Mouse (Mus musculus) liver, embryonic 16.5 days (tissue): ENCODE measurements around the gene Tcl1b5. TPM values are rescaled to one million over a fixed set of nuclear protein-coding genes. Genes with fewer than 3 reads are reported as not detected.
"Not testable (repeated sequence)": the region's sequence is repeated elsewhere in the genome, so short reads cannot be mapped to it uniquely, and the experiment has no call there.

Experiments
- ATAC-seq: fragments of 200-750 bp; cut with Nextera tagmentation; 2 replicates; pipeline ENCODE4 v1.8.0; 2017; ENCODE audit warnings: low read depth, mild to moderate bottlenecking, moderate number of reproducible peaks, moderate library complexity
- H3K27ac ChIP-seq: fragments of 300-500 bp; sonication (generic); 2 replicates; pipeline ENCODE4 v1.5.1; 2014; ENCODE audit warnings: mild to moderate bottlenecking, low read length
- H3K27me3 ChIP-seq: fragments of 300-500 bp; sonication (generic); 2 replicates; pipeline ENCODE4 v1.6.1; 2014; ENCODE audit warnings: low read depth, low read length, mixed read lengths; ENCODE audit not compliant: control insufficient read depth, insufficient read depth
- H3K36me3 ChIP-seq: fragments of 300-500 bp; sonication (generic); 2 replicates; pipeline ENCODE4 v1.6.1; 2014; ENCODE audit warnings: mild to moderate bottlenecking; ENCODE audit not compliant: control insufficient read depth, insufficient read depth
- H3K4me1 ChIP-seq: fragments of 300-500 bp; sonication (generic); 2 replicates; pipeline ENCODE4 v1.6.1; 2014; ENCODE audit warnings: low read depth, low read length, mixed read lengths; ENCODE audit not compliant: control insufficient read depth
- H3K4me2 ChIP-seq: fragments of 300-500 bp; sonication (generic); 2 replicates; pipeline ENCODE4 v1.6.1; 2014; ENCODE audit warnings: low read depth, low read length, mixed read lengths
- H3K4me3 ChIP-seq: fragments of 300-500 bp; sonication (generic); 2 replicates; pipeline ENCODE4 v1.5.1; 2014; ENCODE audit warnings: low read depth, mild to moderate bottlenecking, low read length
- H3K9ac ChIP-seq: fragments of 300-500 bp; sonication (generic); 2 replicates; pipeline ENCODE4 v1.6.1; 2014; ENCODE audit warnings: low read depth, low read length
- H3K9me3 ChIP-seq: fragments of 300-500 bp; sonication (generic); replicated peaks from 2 replicates; pipeline ENCODE4 v1.6.1; 2016; ENCODE audit warnings: low read length; ENCODE audit not compliant: control insufficient read depth
- WGBS: fragments of 180-500 bp; shearing (Covaris S2); extraction: QIAGEN DNeasy Blood & Tissue Kit; methylation state at CpG from one replicate; pipeline ENCODE4 v1.1.7; 2014; ENCODE audit not compliant: insufficient replicate concordance; 5-methylcytosine and 5-hydroxymethylcytosine counted together
- polyA plus RNA-seq: library from polyadenylated mRNA; unstranded; fragments of >200 nt; fragmentation: Nextera tagmentation; extraction: Ambion mirVana; gene quantifications from 2 replicates; pipeline ENCODE4 v1.2.1, GENCODE M21; 2015

Tcl1b5 gene
- not detected in 2 replicates for polyA plus RNA-seq

DNA sequence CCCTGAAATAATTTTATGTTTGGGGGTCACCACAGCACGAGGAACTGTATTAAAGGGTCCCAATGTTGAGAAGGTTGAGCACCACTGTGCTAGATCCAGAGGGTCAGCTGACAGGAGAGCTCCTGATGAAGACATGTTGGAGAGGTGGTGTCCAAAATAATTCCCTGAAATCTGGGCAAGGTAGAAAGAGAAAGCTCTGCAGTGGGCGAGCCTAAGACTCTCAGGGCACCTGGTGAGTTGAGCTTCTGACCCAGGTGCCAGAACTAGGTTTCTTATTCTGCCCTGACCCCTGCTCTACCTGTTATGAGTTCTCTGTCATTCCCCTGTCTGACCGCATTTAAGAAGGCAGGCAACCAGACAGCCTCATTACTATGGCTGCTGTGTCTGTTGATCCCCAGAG is at the start of gene Tcl1b5:
Gene Tcl1b5 (plus strand): TSS at position 301 of the 400 bp plus-strand sequence.
- not testable (repeated sequence) for H3K36me3 ChIP-seq, H3K27me3 ChIP-seq, H3K4me2 ChIP-seq, ATAC-seq, H3K9ac ChIP-seq, H3K4me1 ChIP-seq, H3K9me3 ChIP-seq, H3K4me3 ChIP-seq, H3K27ac ChIP-seq
- 33% methylated on average over 3 of the region's 3 CpGs for WGBS

DNA sequence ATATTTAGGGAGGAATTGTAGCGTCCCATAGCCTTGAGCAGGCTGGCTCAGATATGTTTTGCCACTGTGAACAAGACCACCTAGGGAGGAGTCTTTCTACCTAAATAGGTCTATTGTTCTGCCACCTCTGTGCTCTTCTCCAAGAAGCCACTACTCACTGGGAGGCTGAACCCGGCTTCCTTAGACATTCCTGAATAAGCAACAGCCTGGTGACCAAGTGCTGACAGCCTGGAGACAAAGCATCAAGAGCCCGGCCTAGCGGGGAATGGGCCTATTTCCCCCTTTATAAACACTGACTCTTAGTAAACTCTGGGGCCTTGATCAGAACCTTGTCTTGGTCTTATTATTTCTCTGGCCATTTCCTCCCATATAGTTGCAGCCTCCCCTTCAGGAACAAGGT is 49.6 kb upstream of the Tcl1b5 start:
- Histone ChIP-seq H3K27ac (no peak overlapping the region), H3K27me3 (no peaks in the 10 kb centered on the region), H3K4me1 (no peaks in the 10 kb centered on the region), H3K9me3 (no peaks in the 10 kb centered on the region), H3K9ac (no peak overlapping the region), H3K4me3 (no peak overlapping the region), H3K36me3 (no peaks in the 10 kb centered on the region), H3K4me2 (no peak overlapping the region)
- ATAC-seq: no peak
- 60% methylated on average over 4 of the region's 4 CpGs for WGBS

DNA sequence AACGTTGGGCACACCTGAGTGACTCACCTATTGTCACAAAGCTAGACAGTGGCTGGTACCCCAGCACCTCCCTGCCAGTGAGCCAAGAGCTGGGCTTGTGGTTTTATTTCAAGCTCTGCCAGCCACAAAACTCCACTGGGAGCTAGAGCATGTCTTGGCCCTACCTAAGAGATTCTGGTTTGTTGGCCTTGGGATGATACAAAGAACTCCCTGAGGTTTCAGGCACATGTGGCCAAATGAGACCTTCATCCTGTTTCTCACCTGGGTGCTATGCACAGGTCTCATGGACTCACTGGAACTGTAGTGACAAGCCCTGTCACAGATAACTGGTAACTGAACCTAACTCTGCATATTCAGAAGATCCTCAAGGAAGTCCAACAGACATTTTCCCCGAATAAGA is 48.5 kb upstream of the Tcl1b5 start:
- H3K27me3 ChIP-seq: no peaks in the 10 kb centered on the region
- WGBS: 38% methylated on average over 2 of the region's 2 CpGs

DNA sequence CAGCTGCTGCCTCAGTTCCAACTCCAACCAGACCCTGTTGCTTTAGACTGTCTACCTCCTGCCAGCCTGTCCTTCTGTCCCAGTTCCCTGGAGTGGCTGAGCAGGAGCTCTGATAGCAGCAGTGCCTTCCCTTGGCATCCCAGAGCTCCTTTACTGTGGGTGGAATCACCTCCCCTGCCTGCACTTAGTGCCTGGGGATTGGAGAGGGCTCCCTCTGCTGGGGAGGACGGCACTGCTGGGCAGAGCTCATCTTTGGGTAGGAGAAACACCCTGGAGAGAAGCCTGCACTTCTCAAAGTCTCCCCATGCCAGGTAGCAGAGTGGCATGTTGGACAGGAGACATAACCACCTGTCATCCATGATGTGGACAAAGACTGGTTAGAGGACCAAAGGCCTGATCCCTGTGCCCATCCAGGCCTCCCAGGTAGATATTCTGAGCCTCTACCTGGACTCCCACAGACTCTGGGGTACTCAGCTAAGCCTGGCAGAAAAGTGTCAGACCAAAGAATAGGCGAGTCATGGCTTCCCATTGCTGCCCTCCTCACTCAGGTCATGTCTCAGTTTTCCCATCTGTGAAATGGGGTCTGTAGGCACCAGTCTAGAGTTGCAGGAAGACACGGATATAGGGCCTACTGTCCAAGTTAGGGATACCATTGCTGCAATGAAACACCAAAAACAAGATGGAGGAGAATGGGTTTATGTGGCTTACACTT is 46.5 kb upstream of the Tcl1b5 start:
- not testable (repeated sequence) for H3K4me2 ChIP-seq, H3K27me3 ChIP-seq, H3K4me1 ChIP-seq, H3K27ac ChIP-seq, ATAC-seq, H3K9ac ChIP-seq, H3K9me3 ChIP-seq, H3K36me3 ChIP-seq, H3K4me3 ChIP-seq
- WGBS: 28% methylated on average over 3 of the region's 3 CpGs

More for the DNA sequence above, 48.5 kb upstream of the Tcl1b5 start:
- Histone ChIP-seq H3K9ac (no peak overlapping the region), H3K9me3 (no peaks in the 10 kb centered on the region), H3K4me2 (no peak overlapping the region), H3K4me3 (no peak overlapping the region), H3K27ac (no peak overlapping the region), H3K36me3 (no peaks in the 10 kb centered on the region), H3K4me1 (no peaks in the 10 kb centered on the region)
- no peak for ATAC-seq

DNA sequence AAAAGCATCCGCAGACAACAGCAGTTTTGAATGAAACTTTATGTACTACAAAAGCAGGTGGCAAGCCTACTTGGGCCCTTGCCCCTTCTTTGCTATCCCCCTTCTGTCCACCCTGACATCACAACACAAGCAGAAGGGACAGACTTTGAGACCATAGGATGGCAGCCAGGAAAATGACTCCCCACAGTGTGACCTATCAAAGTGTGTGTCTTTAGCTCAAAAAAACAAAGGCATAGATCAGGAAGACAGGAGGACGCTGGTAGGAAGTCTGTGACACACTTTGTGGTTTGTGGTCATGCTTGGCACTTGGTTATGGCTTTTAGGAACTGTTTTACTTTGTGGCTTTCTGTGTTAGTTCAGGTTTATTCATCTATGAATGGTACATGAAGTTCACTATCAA is 42.0 kb upstream of the Tcl1b5 start:
- H3K4me1 ChIP-seq, H3K9ac ChIP-seq, H3K9me3 ChIP-seq, H3K4me3 ChIP-seq, H3K4me2 ChIP-seq, H3K27me3 ChIP-seq, H3K27ac ChIP-seq, ATAC-seq, H3K36me3 ChIP-seq: not testable (repeated sequence)
- WGBS: 34% methylated on average over 2 of the region's 2 CpGs

DNA sequence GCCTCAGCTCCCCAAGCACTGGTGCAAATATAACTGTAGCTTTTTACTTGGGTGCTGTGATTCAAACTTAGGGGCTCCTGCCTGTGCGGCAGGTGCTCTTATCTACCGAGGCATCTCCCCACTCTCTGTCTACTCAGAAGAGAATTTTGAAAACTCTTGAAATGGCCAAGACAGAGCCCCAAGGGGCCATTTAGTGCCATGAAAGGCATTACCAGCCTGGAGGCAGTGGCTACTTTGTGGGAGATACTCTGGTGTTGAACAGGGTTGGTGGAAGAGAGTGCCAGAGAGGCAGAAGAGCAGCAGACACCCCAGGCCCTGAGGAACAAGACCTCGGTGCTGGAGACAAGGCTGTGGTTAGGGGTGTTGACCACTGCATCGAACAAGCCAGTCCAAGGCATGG is 41.3 kb upstream of the Tcl1b5 start:
- not testable (repeated sequence) for H3K36me3 ChIP-seq, H3K4me3 ChIP-seq, H3K9me3 ChIP-seq, H3K9ac ChIP-seq, H3K27ac ChIP-seq, H3K27me3 ChIP-seq, H3K4me2 ChIP-seq, H3K4me1 ChIP-seq, ATAC-seq
- 23% methylated on average over 4 of the region's 4 CpGs for WGBS

DNA sequence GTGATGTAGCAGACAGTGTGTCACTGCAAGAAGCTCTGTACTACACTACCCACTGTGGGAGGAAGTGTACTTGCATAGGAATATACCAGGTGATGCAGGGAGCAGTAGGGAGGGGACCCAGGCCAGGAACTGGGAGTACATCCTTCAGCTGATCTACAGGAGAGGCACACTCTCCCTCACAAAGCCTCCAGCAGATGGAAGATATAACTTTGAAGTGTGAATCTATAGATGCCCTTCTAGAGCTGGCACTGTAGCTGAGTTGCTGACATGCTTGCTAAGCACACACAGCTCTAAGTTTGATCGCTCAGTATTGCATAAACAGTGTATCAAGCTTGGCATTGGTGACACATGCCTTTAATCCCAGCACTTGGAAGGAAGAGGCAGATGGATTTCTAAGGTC is 38.4 kb upstream of the Tcl1b5 start:
- not testable (repeated sequence) for H3K4me3 ChIP-seq, H3K9ac ChIP-seq, H3K27ac ChIP-seq, H3K4me1 ChIP-seq, H3K4me2 ChIP-seq, H3K27me3 ChIP-seq, ATAC-seq, H3K9me3 ChIP-seq, H3K36me3 ChIP-seq
- 54% methylated on average over 1 of the region's 1 CpGs for WGBS

DNA sequence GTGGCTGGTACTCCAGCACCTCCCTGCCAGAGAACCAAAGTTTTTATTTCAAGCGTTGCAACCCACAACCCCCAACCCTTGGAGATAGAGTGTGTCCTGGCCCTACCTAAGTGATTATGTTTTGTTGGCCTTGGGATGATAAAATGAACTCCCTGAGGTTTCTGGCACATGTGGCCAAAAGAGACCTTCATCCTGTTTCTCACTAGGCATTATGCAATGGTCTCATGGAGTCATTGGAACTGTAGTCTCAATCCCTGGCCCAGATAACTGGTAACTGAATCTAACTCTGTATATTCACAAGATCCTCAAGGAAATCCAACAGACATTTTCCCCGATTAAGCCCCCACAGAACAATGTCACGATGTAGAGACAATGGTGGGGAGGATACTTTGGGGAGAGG is 33.0 kb upstream of the Tcl1b5 start:
- Histone ChIP-seq H3K4me3 (no peak overlapping the region), H3K27ac (no peak overlapping the region), H3K27me3 (no peaks in the 10 kb centered on the region), H3K4me1 (no peaks in the 10 kb centered on the region), H3K4me2 (no peak overlapping the region), H3K36me3 (no peaks in the 10 kb centered on the region), H3K9me3 (no peaks in the 10 kb centered on the region), H3K9ac (no peak overlapping the region)
- 62% methylated on average over 3 of the region's 3 CpGs for WGBS
- no peak for ATAC-seq

DNA sequence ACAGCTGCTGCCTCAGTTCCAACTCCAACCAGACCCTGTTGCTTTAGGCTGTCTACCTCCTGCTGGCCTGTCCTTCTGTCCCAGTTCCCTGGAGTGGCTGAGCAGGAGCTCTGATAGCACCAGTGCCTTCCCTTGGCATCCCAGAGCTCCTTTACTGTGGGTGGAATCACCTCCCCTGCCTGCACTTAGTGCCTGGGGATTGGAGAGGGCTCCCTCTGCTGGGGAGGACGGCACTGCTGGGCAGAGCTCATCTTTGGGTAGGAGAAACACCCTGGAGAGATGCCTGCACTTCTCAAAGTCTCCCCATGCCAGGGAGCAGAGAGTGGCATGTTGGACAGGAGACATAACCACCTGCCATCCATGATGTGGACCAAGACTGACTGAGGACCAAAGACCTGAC is 31.2 kb upstream of the Tcl1b5 start:
- H3K9ac ChIP-seq, H3K4me1 ChIP-seq, H3K9me3 ChIP-seq, H3K4me2 ChIP-seq, H3K36me3 ChIP-seq, H3K4me3 ChIP-seq, ATAC-seq, H3K27me3 ChIP-seq, H3K27ac ChIP-seq: not testable (repeated sequence)
- 10% methylated on average over 1 of the region's 1 CpGs for WGBS
